Mouse (Mus musculus) mouse trophoblast stem cell (cell line): ENCODE data around the gene Prdm4.

Source experiments
- in situ Hi-C, 2 experiments: fragments of 300-500 bp; cut with MseI, MboI; formaldehyde crosslinking; loops; 2 replicates in 1 of 2; 3 replicates in 1 of 2; pipeline ENCODE4 v1.15.1; 2025

Gene Prdm4

DNA sequence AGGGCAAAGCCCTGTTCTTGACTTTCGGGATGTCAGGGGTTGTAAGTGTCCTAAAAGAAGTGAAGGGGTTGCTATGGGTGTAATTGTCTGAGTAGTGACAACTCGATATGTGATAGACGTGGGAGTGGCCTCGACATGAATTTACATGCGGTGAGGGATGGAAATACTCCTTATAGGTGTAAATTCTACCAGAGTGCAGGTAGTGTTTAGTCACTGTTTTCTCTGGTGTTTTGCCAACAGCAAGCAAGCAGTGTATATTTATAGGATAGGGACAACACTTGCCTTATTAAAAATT lies 44.5 kb downstream of the Prdm4 start:
- in situ Hi-C loops, result no loop called here

DNA sequence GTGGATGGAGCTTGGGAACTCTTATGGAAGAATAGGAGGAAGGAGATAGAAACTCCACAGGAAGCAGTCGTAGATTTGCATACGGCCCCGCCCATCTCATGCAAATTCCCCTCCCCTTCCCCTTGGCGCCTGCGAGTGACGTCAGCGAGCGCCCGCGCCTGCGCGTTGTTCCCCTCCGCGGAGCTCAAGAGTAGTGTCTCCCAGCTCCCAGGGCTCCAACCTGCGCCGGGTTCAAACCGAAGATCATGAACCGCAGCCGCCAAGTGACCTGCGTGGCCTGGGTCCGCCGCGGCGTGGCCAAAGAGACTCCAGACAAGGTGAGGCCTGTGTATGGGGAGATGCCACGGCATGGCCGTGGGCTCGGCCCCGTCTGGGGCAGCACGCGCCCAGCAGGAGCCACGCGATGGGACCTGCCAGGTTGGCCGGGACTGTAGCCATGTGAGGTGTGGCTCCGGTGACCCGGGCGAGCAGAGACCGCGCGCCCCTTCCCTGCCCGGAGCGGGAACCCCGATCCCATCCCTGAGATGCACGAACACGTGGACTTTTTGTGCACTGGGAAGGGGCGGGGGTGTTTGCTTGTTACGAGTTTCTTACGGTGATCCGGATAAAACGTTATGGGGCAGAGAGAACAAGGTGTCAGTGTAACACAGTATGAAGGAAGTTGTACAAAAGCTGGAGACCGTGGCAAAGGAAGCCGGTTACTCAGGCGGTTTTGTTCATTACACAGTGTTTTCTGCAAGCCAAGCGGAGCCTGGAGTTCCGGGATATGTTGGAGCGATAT lies 45.1 kb downstream of the Prdm4 start:
- in situ Hi-C loops, result no loop called here

GRCm38 (mm10) chr10:85846105-85846862 lies 70.7 kb downstream of the Prdm4 start:
- in situ Hi-C loops, result no loop called here
